Mouse (Mus musculus) cerebellum, adult 2 months (tissue): ENCODE results near the gene Fam213b.

Source experiments
- CTCF ChIP-seq: fragments of 200-500 bp; IDR thresholded peaks from 2 replicates; pipeline ENCODE4 v1.5.1; 2011; ENCODE audit warnings: low read depth, mild to moderate bottlenecking, control low read depth, low read length, moderate library complexity, borderline replicate concordance; ENCODE audit not compliant: insufficient read depth
- POLR2A ChIP-seq: fragments of 200-500 bp; IDR thresholded peaks from 2 replicates; pipeline ENCODE4 v1.6.1; 2011; ENCODE audit warnings: low read length, control low read depth, borderline replicate concordance; ENCODE audit not compliant: insufficient read depth

- TF ChIP-seq CTCF (no peak), POLR2A (no peak)
Observed at GRCm38 (mm10) chr4:154861967-154862366, 37.0 kb downstream of the Fam213b start.
